Mouse (Mus musculus) thymus, adult 18-20 months (tissue): ENCODE data around the gene Actn2.

Experiments used
- DNase-seq, 2 experiments: peaks; one replicate each; pipeline ENCODE4 v3.0.0; 2022; ENCODE audit warnings: mixed read lengths in 2 of 2

The Actn2 gene

DNA sequence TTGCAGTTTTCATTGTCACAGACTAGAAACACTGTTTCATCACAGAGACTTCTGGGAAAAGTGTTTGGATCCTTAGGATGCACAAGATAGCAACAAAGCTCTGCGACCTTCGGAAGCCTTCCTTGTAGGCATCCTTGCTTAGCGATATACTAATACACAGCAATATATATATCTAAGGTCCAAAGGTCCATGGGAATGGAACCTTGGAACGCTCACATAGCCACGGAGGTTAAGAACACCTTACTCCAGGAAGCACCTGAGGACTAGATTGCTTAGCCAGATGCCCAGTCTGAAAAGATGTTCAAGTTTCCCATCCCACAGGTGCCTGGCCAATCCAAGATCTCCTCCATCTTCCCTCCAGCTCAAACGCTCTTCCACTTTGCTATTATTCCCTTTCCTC lies 26.4 kb downstream of the Actn2 start:
- DNase-seq: no peak

DNA sequence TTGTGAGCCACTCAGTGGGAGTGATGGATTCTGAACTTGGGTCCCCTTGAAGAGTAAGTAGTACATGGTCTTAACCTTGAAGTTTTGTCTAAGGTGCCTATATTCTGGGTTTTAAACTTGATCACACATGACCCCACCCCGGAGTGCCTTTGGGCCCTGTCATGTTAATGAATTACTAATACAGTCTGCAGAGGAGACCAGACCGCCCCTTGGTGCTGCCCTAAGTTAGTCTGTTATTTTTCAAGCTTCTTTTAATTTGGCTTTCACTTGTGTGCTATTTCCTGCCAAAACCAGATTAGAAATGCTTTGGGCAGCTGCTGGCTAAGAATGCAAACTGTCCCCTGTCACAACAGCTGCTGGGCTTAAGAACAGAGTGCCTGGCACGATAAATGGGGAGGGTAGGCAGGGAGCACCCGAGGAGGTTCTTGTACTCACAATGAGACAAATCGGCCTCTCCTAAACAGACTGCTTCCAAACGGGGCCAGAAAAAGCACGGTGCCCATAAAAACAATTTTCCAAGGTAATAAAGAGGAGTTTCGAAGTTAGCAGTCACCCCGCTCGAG lies 28.5 kb downstream of the Actn2 start:
- no peak for DNase-seq

DNA sequence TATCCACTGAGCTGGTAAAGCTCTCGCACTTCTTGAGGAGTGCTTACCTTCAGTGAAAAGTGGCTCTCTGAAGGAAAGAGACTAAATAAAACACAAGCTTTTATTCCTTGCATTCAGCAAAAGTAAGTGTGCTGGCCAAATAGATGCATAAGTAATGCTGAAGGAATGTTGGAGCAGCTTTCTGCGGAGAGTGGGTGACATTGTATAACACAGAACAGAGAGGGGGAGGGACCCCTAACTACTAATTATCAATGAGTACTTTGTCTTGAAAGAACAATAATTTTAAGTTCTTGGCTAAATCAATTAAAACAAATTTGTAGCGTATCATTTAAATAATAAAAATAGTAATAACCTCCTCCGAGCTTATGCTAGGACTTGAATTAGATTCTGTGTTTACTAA lies 29.2 kb downstream of the Actn2 start:
- no peak for DNase-seq

DNA sequence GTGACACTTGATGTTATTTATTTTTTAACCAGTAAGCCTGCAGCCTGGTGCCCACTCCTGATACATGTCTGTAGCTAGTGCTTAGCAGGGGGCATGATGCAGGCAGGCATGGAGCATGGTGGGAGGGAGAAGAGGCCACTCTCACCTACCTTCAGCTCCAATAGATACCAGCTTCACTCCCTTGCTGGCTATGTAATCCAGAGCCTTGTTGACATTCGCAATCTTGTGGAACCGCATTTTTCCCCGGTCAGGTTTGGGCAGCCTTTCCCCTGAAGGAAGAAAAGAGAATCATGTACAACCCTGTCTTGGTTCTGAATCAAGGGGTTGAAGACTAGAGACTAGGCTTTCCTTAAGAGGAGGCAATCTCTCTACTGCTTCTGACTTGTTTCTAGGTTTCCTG lies 31.1 kb downstream of the Actn2 start:
- no peak for DNase-seq

DNA sequence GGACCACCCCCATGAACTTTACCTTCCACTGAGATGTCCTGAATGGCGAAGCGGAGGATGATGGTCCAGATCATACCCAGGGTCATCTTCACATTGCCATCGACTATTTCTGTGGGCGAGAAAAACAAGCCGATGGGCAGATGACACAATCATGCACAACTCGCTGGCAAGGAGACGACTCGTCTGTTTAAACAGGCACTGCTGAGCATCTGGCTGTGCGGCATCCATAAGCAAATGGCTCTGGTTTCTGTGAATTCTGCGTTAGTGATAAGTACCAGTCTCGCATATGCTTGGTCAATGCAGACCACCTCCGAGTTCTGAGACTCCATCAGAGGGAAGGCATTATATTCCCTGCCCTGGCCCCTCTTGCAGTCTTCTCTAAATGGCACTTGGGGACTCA lies 31.7 kb downstream of the Actn2 start:
- no peak for DNase-seq

DNA sequence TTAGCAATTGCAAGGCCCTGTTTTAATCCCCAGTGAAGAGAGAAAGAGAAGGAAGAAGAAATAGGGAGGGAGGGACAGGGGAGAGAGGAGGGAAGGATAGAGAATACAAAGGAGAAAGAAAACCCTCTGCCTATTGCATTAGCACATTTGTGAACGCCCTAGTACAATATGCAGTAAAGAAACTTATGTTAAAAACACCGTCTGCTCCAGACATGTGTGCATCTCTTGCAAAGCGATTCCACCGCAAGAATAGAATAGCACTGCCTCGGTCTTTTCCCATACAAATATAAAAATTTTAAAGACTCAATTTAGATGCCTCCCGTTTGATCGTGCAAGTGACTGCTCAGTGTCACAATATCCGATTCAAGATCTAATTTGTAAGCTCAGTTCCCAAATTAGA lies 32.1 kb downstream of the Actn2 start:
- DNase-seq: no peak

DNA sequence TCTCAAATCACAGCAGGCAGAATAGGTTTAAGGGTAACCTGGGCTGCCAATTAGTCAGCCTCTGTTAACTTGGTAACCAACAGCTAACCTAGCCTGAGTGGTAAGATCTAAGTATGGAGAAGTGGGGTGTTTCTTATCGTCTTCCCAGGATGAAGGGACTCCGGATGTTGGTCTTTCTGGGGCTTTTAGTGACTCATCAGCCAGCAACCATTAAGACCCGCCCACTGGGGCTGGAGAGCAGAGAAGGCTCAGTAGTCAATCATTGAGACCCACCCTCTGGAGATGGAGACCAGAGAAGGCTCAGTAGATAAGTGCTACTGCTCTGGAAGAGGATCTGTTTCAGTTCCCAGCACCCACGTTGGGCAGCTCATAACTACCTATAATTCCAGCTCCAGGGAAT lies 33.3 kb downstream of the Actn2 start:
- DNase-seq: no peak

DNA sequence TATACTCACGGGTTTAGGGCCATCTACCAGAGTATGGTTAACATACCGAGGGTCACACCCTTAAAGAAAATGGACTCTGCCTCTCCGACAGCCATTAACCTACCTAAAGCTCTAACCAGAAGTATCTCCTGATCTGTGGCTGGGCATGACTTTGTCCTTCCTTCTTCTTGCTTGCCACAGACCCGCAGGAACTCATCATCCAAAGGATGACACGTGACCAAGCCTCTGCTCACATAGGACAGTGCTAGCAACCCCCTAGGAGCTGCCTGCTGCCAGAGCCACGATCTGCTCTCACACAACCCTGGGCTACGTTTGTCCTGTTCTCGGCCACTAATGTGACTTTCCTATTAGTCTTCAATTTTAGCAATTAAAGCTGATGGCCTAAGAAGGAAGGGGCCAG lies 35.0 kb downstream of the Actn2 start:
- no peak for DNase-seq

DNA sequence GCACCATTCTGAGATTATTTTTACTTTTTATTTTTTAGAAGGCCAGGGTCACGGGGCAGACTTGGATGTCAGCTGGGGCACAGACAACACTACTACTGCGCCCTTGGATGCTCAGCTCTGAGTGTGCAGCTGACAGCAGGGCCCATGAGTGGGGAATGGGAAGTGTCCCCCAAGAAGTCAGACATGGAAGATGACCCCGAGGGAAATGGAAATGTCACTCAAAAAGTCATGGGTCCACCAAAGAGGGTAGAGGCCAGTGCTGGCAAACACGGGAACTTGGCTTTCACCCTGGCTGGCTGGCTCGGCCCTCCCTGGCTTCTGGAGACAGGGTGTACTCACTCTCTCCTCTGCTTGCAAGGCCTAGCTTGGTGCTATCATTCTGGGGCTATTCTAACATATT lies 35.6 kb downstream of the Actn2 start:
- DNase-seq: no peak

DNA sequence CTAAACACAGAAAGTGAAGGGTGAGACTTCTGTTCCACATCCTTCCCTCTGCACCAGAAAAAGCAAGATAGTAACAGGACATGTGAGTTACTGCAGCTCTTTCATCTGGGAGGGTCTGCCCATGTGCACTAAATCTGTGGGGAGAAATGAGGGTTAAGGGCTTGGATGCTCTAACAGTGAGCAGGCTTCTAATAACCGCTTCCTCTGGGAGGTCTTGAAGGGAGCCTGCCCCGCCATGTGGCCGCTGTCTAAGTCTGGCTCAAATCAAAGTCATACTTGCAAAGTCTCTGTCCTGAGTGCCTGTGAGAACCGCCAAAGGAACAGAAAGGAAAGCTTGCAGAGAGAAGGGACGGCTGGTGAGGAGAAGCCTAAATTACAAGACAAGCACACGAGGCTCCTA lies 42.8 kb downstream of the Actn2 start:
- no peak for DNase-seq

DNA sequence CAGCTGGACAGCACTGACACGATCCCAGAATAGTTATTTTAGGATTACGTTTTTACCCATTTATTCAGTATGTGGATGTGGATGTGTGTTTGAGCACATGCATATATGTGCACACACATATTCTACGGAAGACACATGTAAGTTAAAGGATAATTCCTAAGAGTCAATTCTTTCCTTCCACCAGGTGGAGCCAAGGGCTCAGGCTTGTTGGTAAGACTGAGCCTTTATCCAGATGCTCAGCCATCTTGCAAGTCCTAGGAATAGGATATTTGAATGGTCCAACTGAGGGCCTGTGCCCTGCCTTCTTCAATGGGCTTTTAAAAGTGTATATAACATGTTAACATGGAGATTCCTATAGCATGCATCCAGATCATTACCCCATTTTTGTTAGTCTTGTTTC lies 43.9 kb downstream of the Actn2 start:
- no peak for DNase-seq

DNA sequence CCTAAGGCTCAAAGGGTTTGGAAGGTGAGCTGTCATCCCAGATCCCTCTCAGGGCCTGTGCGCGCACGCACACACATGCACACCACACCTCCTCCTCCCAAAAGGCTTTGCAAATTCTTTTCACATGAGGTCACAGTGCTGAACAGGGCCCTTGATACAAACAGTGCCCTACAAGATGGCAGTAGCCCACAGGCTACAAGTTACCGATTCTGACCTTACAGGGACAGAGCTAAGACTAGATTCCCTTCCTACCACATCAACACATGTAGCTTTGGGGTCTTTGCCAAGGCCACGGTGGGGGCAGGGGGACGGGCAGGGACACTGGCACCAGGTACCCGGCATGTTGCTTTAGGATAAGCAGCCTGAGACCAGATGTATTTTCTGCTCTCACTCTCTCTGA lies 46.8 kb downstream of the Actn2 start:
- DNase-seq: no peak

DNA sequence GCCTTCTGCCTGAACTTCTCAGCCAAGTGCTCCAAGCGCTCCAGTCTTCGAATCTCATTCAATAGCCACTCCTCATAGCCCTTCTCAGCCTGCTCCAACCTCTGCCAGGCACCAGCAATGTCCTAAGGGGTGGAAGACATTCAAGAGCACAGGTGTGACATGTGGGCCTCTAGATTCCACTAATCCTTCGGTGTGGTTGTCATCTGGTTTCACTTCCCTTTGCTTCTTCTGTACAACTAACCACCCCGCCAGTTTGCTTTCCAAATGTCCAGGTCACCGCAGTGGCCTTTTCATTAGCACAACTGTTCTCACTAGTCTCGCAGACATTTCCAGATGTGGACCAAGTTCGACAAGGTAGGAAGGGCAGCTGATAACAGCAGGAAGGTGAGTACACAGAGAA lies 49.9 kb downstream of the Actn2 start:
- DNase-seq: no peak

DNA sequence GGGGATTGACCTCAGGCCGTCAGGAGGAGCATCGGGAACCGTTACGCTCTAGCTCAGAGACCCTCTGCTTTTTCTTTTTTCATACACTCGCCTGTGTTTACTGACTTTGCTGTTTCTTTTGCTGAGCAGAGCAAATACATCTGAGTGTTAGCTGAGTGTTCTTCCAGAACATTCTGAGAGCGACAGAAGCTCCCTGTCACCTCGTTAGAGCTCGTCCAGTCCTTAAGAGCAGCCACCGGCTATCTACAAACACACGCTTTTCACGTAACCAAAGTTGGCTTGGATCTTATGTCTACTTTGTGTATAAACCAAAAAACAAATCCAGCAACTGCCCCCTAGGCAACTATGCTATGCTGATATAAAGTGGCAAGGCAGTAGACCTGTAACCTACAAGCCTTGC lies 56.0 kb downstream of the Actn2 start:
- DNase-seq: no peak

DNA sequence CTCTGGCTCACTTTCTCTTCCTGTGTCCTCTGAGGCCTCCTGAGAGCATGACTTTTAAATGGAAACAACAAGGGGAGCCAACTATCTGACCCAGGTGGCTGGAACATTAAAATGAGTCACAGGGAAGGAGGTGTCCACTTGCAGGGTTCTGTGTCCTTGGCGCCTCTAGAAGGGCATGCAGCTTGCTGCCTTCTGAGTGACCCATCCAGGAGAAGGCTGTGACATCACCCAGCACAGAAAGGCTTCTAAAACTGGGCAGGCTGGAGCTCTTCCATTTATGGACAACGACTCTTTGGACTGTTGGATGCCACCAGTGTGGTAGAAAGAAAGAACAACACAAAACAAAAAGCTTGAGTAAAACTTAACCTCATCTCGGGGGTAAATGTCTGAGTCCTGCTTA lies 56.7 kb downstream of the Actn2 start:
- DNase-seq: no peak

DNA sequence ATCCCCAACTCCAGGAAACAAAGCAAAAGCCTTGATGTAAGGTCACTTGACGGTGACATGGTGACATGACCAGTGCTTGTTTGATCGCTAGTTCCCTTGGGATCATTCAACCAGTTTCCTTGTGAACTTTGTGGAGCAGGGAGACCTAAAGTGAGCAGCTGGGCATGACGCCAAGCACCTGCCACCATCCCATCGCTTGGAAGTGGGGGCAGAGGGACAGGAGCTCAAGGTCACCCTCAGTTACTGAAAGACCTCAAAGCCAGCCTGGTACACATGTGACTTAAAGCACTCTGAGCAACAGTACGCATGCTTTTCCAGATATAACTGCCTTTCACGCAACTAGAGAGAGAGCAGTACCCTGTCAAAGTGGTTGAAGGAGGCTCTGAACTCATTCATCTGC lies 65.8 kb downstream of the Actn2 start:
- no peak for DNase-seq

DNA sequence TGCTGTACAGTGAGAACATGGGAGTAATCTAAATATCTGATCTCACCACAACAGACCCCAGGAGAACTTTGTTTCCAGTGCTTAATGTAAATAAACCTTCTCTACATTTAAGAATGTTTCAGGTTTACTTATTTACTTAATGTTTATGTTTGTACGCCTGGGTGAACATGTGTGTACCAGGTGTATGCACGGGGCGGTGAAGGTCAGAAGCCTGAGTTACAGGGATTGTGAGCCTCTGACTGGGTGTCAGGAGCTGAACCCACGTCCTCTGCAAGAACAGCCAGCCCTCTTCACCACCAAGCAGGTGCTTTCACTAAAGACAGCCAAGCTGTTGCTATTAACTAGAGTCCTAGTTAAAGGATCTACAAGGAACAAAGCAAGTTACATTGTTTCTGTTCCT lies 66.3 kb downstream of the Actn2 start:
- DNase-seq: no peak

DNA sequence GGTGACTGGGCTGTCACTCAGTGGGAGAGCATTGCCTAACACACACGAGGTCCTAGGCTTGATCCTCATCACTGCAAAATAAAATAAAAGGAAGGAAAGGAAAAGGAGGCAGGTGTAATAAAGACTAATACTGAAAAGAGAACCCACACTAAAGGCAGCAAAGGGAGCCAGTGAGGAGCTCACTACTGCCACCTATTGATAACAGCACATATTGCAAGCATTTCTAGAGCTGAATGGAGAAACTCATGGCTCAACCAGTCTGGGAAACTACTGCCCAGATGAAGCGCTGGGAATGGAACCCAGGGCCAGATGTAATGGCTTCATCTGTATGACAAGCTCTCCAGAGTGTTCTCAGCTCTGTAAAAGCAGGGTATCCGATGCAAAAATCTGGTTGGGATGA lies 67.6 kb downstream of the Actn2 start:
- no peak for DNase-seq

DNA sequence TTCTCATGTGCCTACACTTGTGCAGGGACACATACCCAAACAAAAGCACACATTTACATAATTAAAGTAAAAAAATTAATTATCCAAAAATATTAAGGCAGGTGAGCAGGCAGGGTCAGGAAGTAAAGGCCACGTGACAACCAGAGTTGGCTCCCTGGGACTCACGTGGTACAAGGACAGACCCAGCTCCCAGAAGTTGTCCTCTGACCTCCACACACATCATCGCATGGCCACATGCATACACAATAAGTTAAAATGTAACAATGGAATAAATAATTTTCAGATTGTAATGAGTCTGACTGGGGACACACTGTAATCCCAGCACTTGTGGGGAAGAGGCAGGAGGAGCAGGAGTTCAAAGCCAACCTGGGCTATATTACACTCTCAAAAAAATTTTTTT lies 72.6 kb downstream of the Actn2 start:
- DNase-seq: no peak

DNA sequence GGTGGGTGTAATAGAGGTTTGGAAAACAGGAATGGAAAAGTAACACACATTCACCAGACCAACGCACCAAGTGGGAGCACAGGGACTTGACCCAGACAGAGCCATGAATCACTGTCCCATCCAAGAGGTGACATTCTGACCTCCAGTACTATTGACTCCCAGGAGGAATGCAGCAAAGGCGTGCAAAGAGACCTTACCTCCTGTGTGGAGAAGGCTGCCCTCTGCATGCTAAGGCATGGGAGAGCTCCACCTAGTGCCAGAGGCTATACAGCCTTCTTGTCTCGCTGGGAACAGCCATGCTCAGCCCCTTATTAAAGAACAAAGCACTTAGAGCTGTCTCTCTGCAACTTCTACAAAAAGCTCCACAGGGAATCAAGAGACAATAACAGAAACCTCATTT lies 73.5 kb downstream of the Actn2 start:
- DNase-seq: no peak

DNA sequence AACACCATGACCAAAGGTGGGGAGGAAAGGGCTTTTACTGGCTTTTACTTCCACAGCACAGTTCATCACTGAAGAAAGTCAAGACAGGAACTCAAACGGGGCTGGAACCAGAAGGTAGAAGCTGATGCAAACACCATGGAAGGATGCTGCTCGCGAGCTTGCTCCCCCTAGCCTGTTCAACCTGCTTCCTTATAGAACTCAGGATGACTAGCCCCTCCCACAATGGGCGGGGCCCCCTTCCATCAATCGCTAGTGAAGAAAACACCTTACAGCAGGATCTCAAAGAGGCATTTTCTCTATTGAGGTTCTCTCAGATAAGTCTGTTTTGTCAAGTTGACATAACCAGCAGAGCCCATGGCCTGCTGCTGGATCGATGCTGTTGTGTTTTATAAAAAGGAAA lies 76.6 kb downstream of the Actn2 start:
- no peak for DNase-seq

DNA sequence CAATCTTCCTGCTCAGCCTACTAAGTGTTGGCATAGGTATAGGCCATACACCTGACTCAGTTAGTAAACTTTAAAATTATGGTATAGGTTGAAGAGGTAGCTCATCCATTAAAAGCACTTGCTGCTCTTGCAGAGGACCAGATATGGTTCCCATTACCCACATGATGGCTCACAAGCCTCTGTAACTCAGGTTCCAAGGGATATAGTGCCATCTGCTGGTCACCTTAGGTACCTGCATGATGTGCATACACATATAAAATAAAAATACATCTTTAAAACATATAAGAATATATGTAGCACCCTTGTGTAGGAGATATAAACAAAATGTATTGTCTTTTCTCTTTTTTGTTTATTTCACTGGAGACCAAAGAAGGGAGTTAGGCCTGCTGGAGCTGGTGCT lies 79.1 kb downstream of the Actn2 start:
- DNase-seq: no peak

DNA sequence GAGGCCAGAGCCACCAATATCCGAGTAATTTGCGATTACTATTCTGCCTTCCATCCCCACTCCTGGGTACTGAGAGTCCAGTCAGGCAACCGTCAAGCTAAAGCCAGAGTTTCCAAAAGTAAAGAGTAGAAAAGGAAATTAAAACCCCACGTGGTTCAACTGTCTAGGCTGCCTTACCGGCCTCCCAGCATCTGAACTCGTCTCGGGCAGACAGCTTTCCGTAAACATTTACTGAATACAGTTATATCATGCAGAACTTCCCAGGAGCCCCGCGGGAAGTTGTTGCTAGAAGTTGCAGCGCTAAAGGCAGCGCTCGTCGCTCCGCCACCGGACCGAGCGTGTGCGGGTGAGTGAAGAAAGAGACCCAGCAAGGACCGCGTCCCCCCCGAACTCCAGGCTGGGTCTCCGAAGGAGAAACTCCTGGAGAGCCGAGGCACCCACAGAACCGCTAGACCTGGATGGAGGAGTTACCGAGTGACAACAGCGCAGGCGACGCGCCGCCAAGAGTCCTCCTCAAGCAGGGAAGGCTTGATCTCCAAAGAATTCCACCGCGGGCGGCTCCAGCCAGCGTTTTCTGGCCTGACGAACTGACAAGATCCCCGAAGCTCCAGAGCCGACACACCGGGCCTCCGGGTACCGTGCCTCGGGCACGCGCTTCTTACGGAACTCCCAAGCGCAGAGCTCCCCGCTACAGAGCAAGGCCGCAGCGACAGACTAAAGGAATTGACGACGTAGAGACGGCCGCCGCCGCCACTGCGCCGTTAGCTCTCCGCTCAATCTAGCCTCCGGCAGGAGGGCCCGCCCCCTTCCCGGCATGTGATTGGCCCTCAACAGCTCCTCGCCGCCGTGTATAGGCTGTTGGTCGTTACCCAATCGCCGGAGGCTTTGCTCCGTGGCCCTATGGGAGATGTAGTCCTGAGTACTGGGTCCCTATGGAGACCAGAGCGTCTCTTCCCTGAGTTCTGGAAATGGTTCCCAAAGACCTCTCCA lies 82.9 kb downstream of the Actn2 start, which contains the start of gene Mtr:
TSS of gene Mtr (minus strand) at position 723 of the 990 bp plus-strand sequence.
- peak; percentile 92 to 93 for DNase-seq

DNA sequence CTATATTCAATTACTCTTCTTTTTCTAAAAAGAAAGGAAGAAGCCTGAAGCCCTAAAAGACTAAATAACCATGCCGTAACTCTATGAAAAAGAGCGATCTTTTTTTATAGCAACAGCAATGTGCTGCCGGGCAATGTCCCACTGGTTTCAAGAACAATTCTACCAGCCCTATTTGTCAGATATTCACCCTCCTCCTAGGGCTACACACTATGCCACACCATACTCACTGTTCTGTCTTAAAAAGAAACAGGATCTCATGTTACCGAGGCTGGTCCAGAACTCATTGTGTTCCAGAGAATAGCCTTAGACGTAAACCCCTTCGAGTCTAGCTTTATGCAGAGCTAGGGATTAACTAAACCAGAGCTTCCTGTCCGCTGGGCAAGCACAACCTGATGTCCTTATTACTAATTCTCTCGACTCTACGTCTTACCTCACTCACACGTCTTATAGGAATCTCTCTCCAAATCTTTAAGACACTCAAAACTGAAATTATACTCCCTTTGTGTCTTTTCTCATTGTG lies 83.6 kb downstream of the Actn2 start:
- no peak for DNase-seq
